Mouse (Mus musculus): Measurements from ENCODE around the gene Ccdc162.

Gene Ccdc162

DNA sequence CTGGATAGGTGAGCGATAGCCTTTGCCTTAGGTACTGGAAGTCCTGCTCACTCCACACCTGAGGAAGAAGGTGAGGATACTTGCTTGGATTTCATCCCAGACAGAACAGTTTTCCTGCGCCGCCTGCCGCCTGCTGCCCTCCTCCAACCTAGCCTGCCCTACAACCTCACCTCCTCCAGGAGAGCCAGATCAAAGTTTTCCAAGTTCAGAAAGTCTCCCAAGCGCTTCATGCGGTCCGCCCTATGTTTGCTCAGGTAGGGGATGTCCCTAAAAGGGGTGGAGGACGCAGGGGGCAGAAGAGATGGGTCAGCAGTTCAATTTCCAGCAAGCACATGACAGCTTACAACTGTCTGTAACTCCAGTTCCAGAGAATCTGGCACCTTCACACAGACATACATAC lies 227.1 kb downstream of the Ccdc162 start:
- no peak for DNase-seq (ENCODE audit: low read depth, low spot score)

DNA sequence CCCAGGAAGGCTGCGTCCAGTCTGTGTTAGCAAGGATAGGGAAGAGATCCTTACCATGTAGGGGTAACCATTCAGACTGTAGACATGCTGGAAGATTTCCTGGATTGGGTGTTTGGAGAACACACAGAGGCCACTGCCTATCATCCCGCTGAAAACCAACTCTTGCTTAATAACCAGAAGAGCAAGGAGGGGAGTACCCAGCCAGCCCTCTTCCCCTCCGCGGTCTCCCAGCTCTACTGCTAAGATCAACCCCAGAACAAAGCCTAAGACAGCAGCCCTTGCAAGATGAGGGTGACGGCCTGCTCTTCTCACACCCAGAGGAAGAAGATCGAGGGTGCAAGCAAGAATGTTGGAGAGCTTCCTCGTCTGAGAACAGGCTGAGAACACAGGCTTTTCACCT lies 227.6 kb downstream of the Ccdc162 start:
- DNase-seq (ENCODE audit: low read depth, low spot score): no peak

Data from mesoderm, embryonic 11.5 days (tissue).